Mouse (Mus musculus): Measurements from ENCODE around the gene Ccdc149.

Ccdc149 gene

DNA sequence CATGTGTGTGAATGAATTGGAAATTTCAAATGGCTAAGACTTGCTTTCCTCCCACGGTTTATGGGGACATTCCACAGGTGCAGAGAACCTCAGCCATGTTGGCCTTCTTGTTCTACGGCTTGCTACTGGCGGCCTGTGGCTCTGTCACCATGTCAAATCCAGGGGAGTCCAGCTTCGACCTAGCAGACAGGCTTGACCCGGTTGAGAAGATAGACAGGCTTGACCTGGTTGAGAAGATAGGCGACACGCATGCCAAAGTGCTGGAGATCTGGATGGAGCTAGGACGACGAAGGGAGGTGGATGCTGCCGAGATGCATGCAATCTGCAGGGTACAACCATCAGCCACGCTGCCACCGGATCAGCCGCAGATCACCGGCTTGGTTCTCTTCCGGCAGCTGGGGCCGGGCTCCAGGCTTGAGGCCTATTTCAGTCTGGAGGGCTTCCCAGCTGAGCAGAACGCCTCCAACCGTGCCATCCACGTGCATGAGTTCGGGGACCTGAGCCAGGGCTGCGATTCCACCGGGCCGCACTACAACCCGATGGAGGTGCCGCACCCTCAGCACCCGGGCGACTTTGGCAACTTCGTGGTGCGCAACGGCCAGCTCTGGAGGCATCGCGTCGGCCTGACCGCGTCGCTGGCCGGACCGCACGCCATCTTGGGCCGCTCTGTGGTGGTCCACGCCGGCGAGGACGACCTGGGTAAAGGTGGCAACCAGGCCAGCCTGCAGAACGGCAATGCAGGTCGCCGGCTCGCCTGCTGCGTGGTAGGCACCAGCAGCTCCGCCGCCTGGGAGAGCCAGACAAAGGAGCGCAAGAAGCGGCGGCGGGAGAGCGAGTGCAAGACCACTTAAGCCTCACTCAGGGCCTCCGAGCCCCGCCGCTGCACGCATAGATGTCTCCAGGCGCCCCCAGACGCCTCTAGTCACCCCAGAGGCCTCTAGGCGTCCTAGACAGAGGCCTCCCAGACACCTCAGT lies 103.2 kb downstream of the Ccdc149 start:
- peak; percentile 36 for DNase-seq

DNA sequence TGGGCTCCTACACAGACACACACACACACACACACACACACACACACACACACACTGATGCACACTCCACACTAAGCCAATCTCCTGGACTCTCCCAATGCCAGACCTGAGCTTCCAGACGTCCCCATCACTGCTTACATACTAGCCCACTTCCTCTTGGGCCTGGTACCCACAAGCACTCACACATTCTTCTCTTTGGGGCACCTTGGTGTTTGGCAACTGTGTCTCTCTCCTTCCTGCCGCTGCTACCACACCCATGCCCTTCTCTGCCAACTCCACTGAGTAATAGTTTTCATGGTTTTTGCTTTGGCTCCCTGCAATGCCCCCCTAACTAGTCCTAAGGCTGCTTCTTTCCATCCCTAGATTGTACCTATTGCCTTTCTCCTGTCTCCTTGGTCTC lies 104.7 kb downstream of the Ccdc149 start:
- no peak for DNase-seq

DNA sequence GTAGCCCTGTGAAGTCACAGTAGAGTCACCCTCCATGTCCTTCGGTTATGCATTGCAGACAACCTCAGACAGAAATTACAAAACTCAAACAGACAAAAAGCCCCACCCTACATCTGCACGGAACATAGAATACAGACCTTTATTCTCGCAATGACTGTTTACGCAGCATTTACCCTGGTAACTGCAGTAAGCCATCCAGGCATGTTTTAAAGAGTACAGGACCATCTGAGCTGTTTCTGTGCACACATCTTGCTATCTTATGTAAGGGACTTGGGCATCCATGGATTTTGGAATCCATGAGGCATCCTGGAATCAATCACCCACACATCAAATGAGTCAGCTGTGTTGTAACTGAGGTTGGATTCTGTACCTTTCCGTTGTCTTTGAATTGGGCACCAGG lies 105.4 kb downstream of the Ccdc149 start:
- no peak for DNase-seq

DNA sequence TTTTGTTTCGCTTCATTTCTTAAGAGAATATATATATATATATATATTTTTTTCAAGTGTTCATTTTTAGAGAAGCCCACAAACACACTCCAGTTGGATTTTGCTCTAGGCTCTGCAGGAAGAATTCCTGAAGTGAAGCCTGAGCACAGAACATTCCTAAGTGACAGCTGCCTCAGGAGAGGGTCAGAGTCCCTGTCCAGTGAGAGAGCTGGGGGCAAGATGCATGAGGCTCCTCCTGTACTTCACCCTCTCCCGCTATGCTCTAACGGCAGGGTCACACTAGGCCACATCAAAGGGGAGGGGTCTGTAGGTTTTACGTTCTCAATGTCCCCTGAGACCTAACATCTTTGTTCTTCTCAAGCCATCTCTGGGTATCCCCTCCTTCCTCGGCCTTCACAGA lies 106.8 kb downstream of the Ccdc149 start:
- DNase-seq = no peak

DNA sequence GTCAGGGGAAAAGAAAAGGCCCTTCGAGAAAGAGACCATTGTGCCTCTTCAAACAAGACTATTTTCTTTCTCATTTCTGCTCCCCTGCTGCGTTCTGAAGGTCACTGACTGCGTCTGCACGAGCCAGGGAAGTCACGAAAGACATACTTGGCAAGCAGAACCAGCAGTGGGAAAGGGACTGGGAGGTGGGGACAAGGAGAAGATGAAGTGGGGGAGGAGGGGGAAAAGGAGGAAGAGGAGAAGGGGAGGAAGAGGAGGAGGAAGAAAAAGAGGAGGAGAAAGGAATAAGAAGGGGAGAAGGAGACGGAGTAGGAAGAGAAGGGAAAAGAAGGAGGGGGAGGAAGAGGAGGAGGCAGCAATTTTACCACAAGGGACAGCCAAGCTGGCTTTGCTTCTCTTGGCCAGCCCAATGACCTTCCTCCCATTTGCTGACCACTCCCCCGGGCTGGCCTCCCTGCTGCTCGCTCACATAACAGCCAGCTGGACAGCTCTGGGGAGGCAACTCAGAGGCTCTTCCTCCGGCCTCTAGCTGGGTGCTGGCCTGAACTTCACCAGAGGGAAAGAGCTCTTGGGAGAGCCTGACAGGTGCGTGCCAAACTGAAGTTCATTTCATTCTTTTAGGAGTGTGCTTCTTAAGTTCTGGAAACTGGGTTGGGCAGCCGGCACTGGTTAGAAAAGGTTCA lies 107.7 kb downstream of the Ccdc149 start, which contains the start of gene Sod3:
Sod3 (plus strand) TSS at position 324 of the 683 bp plus-strand sequence.
- peak; percentile 44 for DNase-seq

DNA sequence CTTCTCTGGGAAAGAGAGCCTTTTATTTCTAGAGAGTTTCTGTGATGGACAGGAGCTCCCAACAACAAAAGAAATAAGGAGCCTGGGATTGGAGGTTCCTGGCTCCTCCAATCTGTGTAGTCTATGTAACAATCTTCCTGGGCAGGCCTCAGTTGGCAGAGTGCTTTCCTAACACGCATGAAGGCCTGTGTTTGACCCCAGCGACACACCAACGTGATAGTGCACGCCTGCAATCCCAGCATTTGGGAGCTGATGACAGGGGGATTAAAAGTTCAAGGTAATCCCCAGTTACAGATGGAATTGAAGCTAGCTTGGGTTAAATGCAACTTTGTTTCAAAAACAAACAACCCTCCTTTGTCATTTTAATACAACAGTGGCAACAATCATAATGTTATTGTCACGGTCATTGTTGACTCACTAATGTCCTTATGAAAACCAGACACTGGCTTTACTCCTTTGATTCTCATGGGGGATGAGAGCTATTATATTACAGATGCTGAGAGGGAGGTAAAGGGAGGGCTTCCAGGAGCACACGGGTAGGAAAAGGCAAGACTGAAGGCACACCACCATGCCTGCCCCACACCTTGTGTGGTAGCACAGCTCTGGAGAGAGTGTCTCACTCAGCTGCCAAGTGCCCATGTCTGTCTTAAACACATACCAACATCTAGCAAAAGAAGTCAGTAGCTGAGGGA lies 108.4 kb downstream of the Ccdc149 start:
- DNase-seq = no peak

DNA sequence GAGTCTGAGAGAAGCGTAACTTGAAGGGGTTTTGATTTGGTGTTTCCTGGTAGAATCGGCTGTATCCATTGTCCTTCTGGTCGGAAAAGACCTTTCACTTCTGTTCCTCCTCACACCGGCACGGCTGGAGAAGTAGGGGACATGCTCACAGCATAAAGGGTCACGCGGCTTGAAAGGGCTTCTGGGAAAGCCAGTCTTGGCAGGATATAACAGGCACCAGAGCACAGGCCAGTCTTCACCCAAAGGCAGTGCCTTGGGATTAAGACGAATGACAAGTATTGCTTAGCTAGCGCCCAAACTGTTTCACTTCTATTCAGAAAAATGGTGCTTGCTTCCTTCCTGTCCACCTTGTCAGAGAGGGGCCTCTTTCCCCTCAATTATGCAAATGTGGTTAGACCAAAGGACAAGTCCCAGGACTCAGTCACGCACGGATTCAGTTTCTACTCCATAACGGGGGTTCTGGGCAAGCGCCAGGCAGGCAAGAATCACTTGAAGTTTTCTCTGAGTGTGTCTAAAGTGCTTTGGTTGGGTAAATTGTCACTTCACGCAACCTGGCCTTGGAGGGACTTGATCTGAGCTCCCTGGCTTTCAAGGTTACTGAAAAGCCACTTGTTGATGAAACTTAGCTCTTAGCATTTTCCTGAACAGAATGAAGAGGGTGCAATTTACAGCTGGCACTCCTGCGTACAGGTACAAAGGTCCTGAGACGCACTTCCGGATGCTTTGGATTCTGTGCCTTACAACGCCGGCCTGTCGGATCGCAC lies 110.9 kb downstream of the Ccdc149 start:
- no peak for DNase-seq

DNA sequence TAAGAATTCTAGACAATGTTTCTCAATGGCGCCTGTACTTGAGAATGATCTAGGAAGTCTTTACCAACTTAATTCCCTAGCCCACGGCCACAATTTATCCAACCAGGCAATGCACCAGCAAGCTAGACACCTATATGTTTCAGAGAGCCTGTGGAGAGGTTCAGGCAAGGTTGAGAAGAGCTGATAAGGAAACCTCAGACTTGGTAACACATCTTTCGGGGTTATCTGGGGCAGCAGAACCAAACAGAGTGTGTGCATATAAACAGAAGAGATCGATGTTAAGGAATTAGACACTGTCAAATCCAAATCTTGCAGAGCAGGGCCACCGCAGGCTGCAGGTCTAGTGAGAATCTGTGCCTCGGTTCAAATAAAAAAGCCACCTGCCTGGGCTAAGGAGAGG lies 113.2 kb downstream of the Ccdc149 start:
- DNase-seq = no peak

DNA sequence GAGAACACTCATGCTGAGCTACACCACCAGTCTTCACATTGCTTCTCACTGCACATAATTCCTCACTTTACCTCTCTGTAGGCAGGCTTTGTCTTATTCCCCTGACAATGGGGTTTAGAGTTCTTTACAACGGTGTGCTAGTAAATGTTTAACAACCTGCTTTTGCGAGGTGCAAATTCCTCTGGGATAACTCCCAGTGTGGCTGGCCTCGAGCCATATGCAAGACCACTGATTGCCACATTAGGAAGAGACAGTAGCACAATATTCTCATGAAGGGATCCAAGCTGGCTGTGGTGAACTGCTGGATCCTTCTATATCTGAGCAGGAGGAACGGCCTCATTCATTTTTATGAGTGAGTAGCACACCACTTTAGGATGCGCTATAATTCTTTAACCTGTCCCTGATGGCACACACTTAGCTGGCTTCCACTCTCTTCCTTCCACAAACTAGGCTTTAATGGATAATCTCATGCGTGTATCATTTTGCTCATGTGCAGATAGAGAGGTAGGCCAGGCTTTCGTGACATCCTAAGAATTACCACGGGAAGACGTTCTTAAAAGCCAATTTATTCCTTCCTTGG lies 114.1 kb downstream of the Ccdc149 start:
- no peak for DNase-seq

DNA sequence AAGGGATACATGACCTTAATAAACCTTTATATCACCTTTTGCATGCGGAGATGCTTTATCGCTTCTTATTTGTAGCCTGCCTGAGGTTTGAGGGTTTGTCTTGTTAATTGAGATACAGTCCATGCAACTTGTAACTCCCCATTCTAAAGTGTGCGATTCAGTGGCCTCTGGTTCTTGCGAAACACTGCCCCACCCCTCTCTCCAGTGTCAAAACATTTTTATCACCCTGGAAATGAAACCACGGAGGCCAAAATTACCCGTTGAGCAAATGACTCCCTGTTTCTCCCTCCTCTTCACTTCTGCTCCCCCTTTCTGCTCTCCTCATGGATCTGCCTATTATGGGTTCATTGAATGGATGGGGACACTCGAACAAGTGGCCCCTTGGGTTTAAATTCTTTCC lies 115.7 kb downstream of the Ccdc149 start:
- DNase-seq = no peak

DNA sequence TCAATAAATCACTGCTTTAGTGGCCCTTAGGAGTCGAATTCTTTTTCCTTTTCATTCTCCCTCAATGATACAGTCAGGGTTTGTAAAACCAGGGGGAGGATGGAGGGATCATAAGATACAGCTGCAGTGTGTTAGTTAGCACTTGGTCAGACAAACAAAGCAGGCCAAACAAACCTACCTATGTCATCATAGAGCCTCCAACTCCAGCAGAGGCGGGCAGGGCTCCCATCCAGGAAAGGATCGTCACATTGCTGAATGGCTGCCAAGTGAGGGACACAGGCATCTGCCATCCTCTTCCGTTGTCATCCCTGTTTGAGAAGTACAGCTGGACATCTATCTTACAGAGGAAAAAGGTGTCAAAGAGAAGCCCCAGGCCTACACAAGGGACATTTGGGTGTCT lies 116.9 kb downstream of the Ccdc149 start:
- no peak for DNase-seq

DNA sequence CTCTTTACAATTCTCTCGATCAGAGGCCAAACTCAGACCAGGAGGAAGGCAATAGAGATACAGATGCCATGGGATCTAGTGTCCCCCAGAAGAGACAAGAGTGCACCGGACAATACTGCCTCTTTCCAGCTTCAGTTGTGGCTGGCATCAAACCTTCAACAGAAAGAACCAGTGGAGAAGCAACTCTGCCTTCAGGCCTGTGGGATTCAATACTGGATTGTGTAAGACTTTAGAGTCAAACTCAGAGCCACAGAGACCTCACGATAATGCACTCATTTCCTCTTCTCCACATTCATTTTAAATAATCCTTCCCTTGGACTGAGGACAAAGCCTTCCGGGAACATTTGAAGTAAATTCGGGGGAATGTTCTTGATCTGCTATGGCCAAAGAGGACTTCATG lies 118.6 kb downstream of the Ccdc149 start:
- DNase-seq = no peak

DNA sequence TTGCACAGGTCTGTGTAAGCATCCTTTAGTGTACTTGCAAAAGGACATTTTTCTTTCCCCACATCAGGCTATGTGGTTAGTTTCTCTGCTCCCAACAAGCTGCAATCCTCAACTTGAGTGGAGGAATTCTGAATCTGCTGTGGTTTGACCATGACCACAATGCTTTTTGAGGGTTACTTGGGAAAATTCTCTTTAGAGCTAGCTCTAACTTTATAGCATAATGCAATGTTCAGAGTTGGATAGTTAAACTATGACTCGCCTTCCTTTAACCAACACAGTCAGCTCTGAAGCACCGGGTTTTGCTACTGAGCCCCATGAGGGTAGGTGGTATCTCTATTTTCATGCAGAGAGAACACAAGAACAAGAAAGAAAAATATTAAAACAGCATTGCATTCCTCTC lies 119.8 kb downstream of the Ccdc149 start:
- no peak for DNase-seq

DNA sequence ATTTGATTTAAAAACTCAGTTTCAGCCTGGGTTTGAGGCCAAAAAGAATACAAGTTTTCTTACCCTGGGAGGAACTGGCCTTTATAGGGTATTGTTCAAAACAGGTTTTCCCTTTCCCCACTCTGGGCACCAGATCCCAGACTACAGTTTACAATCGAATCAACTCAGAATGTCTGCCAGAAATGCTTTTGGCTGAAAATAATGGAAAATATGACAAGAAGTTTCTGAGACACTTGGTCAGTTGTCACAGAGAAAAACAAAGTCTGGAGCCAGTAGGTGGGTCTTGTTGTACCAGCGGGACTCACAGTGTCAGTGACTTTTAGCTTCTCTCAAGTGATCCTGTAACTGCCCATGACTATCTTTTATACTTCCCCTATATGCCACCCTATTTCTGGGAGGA lies 120.9 kb downstream of the Ccdc149 start:
- no peak for DNase-seq

DNA sequence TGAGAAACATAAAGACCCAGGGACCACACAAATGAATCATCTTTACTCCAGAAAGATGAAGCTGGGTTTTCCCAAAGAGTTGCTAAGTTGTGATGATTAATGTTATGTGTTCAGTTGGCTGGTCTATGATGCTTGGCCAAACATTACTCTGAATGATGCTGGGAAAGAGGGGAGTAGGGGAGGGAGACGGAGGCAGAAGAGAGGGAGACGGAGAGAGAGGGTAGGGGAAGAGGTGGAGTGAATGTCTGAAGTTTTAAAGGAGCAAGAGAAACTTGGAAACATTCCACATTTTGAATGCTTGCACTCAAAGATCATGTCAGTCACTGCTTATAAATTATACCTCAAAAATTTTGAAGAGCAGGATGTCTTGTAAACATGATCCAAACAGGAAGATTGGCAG lies 124.4 kb downstream of the Ccdc149 start:
- DNase-seq = no peak

DNA sequence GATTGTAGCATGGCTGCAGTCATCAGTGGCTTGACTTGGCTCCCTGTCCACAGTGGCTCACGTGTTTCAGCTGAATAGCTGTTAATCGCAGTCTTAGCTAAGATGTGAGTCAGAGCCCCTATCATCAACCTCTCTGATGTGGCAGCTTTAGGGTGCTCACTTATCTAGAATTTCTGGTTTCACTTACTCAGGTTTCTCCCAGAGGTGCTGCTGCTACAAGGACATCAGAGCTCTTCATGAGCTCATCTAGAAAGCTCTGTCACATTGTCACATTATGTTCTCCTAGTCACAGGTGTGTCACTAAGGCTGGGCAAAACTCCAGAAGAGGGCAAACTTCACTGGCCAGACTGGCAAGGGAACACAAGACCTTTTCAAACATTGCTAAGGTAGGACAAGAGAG lies 132.2 kb downstream of the Ccdc149 start:
- no peak for DNase-seq

DNA sequence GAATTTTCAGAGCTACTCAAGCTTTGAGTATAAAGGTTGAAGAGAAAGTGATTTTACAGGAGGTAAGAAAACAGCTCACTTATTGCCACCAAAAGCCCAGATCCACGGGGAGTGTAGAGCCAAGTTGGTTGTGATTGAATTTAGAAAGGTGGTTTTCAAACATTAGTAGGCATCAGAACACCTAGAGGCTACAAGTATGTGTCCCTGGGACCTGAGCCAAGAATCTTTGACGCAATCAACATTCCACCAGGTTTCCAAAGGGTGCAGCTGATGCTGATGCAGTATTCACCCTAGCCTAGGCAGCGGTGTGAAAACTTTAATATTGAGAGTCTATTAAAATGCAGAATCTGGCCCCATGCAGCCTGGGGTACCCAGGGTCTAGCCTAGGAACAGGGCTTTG lies 135.7 kb downstream of the Ccdc149 start:
- no peak for DNase-seq

DNA sequence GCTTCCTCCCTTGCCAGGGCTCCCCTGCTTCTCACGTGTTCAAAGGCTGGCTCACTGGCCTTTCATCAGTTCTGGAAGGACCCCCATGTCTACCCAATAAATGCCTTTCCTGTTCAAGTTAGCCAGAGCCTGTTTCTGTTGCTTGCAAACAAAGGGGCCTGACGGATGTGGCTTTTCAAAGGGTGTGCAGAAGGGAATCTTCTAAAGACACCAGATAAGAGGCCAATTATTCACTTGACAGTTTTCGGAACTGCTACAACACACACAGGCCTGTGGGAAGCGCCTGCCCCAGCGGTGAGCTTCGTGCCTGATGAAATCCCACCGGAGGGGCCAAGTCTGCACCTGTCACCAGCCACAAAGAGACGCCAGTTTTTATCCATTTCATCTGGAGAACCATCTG lies 139.2 kb downstream of the Ccdc149 start:
- peak; percentile 9 for DNase-seq

Measured in embryo, embryonic 11 days (tissue).